8 mouse cellular contexts compared by ENCODE assay signal in the genomic region with DNA sequence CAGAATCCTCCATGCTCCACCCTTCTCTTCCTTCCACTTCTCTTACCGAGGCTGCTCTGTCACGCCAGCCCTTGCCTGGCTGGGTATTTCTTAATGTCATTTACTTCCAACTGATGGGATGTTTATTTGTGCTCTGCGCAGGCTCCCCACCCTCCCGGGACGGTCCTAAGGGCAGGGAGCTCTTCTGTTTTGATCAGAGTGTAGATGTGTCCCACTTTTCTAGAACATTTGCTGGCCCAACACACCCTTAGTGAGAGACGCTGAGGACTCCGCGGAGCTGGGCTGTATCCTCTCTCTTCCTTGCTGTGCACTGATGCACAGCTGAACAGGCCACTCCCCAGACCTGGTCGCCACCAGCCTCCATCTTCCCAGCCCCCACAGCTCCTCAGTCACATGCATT. TPM values are rescaled to one million over a fixed set of nuclear protein-coding genes. Genes with fewer than 3 reads are reported as not detected.
DNase-seq lines count a peak whose midpoint lies in the region; ATAC-seq and TF ChIP-seq lines count a peak whose summit lies in the region.

No protein-coding gene starts in this region.

- intact Hi-C loops in left cerebral cortex, adult 2 months (cut with DNase I): no loop called here
- intact Hi-C loops in left cerebral cortex, postnatal 36 days (cut with DNase I): no loop called here

- no peak for ATAC-seq in heart, embryonic 13.5 days (ENCODE audit: extremely low read depth, insufficient number of reproducible peaks, low FRiP score, low TSS enrichment)
- no peak for ATAC-seq in neural tube, embryonic 15.5 days (ENCODE audit: low FRiP score)

- no peak for DNase-seq in left cerebral cortex, adult 2 months (ENCODE audit: extremely low spot score in 1 of 2, low spot score in 2 of 2)
- DNase-seq in left cerebral cortex, postnatal 36 days (ENCODE audit: low spot score in 2 of 2): no peak
- DNase-seq in lung, adult 2 months: no peak
- DNase-seq in spleen, postnatal 10 days (ENCODE audit: low spot score in 2 of 2): no peak
- no peak for DNase-seq in layer of hippocampus, adult 9-11 months
- DNase-seq in layer of hippocampus, adult 8-10 months (ENCODE audit: low spot score in 2 of 2): no peak

- no peaks in the 10 kb centered on the region for H3K36me3 ChIP-seq in heart, embryonic 13.5 days
- no peaks in the 10 kb centered on the region for H3K36me3 ChIP-seq in neural tube, embryonic 15.5 days

- peaks cover 61% of the 10 kb centered on the region for H3K4me1 ChIP-seq in heart, embryonic 13.5 days
- peaks cover 38% of the 10 kb centered on the region for H3K4me1 ChIP-seq in lung, adult 2 months (ENCODE audit: control insufficient read depth, insufficient read depth, low read length)
- H3K4me1 ChIP-seq in neural tube, embryonic 15.5 days: peaks cover 99% of the 10 kb centered on the region

- 0 out of 2 replicates have a peak, but pooled peaks cover 3% of the 10 kb centered on the region for H3K27me3 ChIP-seq in heart, embryonic 13.5 days (replicated peaks)
- no peaks in the 10 kb centered on the region for H3K27me3 ChIP-seq in neural tube, embryonic 15.5 days (replicated peaks)

- peak overlapping the region; percentile 84 for H3K27ac ChIP-seq in left cerebral cortex, adult 2 months
- H3K27ac ChIP-seq in heart, embryonic 13.5 days (replicated peaks): peak overlapping the region; percentile 73
- H3K27ac ChIP-seq in neural tube, embryonic 15.5 days (replicated peaks): peak overlapping the region; percentile 70

- no peak overlapping the region for H3K4me2 ChIP-seq in heart, embryonic 13.5 days
- H3K4me2 ChIP-seq in neural tube, embryonic 15.5 days: no peak overlapping the region

- peak; percentile 39; the same call in 1 of the 2 replicates for TF ChIP-seq POLR2A in lung, adult 2 months (IDR thresholded peaks at IDR 0.05; ENCODE audit: borderline replicate concordance, extremely low read depth, low read depth, low read length)

- H3K9me3 ChIP-seq in heart, embryonic 13.5 days: no peaks in the 10 kb centered on the region
- no peaks in the 10 kb centered on the region for H3K9me3 ChIP-seq in neural tube, embryonic 15.5 days (replicated peaks)

- 49% methylated on average over 9 of the region's 9 CpGs for WGBS in heart, embryonic 13.5 days
- WGBS in lung, adult 2 months: 39% methylated on average over 9 of the region's 9 CpGs
- 48% methylated on average over 9 of the region's 9 CpGs for WGBS in neural tube, embryonic 15.5 days

- TF ChIP-seq CTCF in left cerebral cortex, adult 2 months (IDR thresholded peaks at IDR 0.05): no peak
- no peak for TF ChIP-seq CTCF in lung, adult 2 months (IDR thresholded peaks at IDR 0.05; ENCODE audit: insufficient read depth, low read length)

- H3K4me3 ChIP-seq in left cerebral cortex, adult 2 months: no peak overlapping the region; the same call in 1 of the 2 replicates
- H3K4me3 ChIP-seq in heart, embryonic 13.5 days: no peak overlapping the region
- no peak overlapping the region for H3K4me3 ChIP-seq in lung, adult 2 months (replicated peaks; ENCODE audit: extremely low read depth, low read depth, low read length)
- no peak overlapping the region for H3K4me3 ChIP-seq in neural tube, embryonic 15.5 days (replicated peaks)

- H3K9ac ChIP-seq in heart, embryonic 13.5 days: peak overlapping the region; percentile 21; the same call in 1 of the 2 replicates
- peak overlapping the region; percentile 43; the same call in 1 of the 2 replicates for H3K9ac ChIP-seq in neural tube, embryonic 15.5 days (replicated peaks)

RNA-seq across cellular contexts. Expression of gene Coro2b, which starts 15.3 kb away (rescaled TPM):
- total RNA-seq in left cerebral cortex, adult 2 months (2021): 100 to 1,000 TPM; 178 to 185 TPM
- 100 to 1,000 TPM; 171 to 177 TPM for total RNA-seq in left cerebral cortex, postnatal 36 days (2021)
- 6.4 and 7.3 TPM in 2 replicates for polyA plus RNA-seq in heart, embryonic 13.5 days (2015; fragmentation: Nextera tagmentation; extraction: Ambion mirVana)
- polyA plus RNA-seq in lung, adult 2 months (2012; rRNA removed): 48.8 and 51.9 TPM in 2 replicates
- 34.3 and 38.2 TPM in 2 replicates for polyA plus RNA-seq in neural tube, embryonic 15.5 days (2015; fragmentation: Nextera tagmentation; extraction: Ambion mirVana)
- total RNA-seq in layer of hippocampus, adult 8-10 months (2022): 100 to 1,000 TPM; 201 to 245 (median 216) TPM
